Mouse (Mus musculus): ENCODE measurements around the gene Rp9. TPM values are rescaled to one million over a fixed set of nuclear protein-coding genes. Genes with fewer than 3 reads are reported as not detected.

Gene Rp9
- polyA plus RNA-seq, 1 experiment from 2014 or later: 42.2 TPM

- no peak for TF ChIP-seq EP300 (IDR thresholded peaks at IDR 0.05; ENCODE audit: low read depth)
- no peak for TF ChIP-seq CTCF (IDR thresholded peaks at IDR 0.05; ENCODE audit: low read depth)
- 67% methylated on average over 6 of the region's 6 CpGs for WGBS (ENCODE audit: insufficient replicate concordance)
These were observed 27.7 kb upstream of the Rp9 start for GRCm38 (mm10) chr9:22497021-22497767.

DNA sequence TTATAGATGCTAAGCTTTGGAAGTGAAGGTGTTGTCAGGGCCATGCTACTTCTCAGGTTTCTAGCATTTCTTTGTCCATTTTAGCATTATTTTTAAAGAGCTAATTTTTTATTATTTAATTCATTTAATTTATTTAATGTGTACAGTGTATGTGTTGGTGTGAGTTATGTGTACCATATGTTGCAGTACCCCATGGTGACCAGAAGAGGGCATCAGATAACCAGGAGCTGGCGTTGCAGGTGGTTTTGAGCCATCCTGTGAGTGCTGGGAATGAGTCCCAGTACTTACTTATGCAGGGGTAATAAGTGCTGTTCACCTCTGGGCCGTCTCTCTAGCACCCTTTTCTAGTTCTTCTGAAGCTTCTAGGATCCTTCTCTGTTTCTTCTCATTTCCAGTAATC lies 25.6 kb upstream of the Rp9 start:
- DNase-seq (no peak), ATAC-seq (no peak)
- Histone ChIP-seq H3K9ac (replicated peaks) (no peak overlapping the region), H3K27me3 (ENCODE audit: insufficient read depth, low read length) (no peaks in the 10 kb centered on the region), H3K27ac (ENCODE audit: low read depth) (no peak overlapping the region), H3K4me3 (ENCODE audit: low read depth, low read length) (no peak overlapping the region), H3K4me2 (ENCODE audit: low read depth, low read length) (no peak overlapping the region), H3K36me3 (replicated peaks; ENCODE audit: insufficient read depth, low read length) (no peaks in the 10 kb centered on the region; the same call in 1 of the 2 replicates), H3K4me1 (ENCODE audit: insufficient read depth) (no peaks in the 10 kb centered on the region), H3K9me3 (ENCODE audit: low read length) (no peaks in the 10 kb centered on the region)
- WGBS (ENCODE audit: insufficient replicate concordance): 81% methylated on average over 2 of the region's 2 CpGs
- TF ChIP-seq CTCF (IDR thresholded peaks at IDR 0.05; ENCODE audit: low read depth) (peak; percentile 49), EP300 (IDR thresholded peaks at IDR 0.05; ENCODE audit: low read depth) (no peak)

More at GRCm38 (mm10) chr9:22497021-22497767, 27.7 kb upstream of the Rp9 start:
- Histone ChIP-seq H3K27me3 (ENCODE audit: insufficient read depth, low read length) (no peaks in the 10 kb centered on the region), H3K27ac (ENCODE audit: low read depth) (no peak overlapping the region), H3K36me3 (replicated peaks; ENCODE audit: insufficient read depth, low read length) (no peaks in the 10 kb centered on the region), H3K4me1 (ENCODE audit: insufficient read depth) (no peaks in the 10 kb centered on the region), H3K9ac (replicated peaks) (no peak overlapping the region), H3K9me3 (ENCODE audit: low read length) (no peaks in the 10 kb centered on the region), H3K4me2 (ENCODE audit: low read depth, low read length) (no peak overlapping the region), H3K4me3 (ENCODE audit: low read depth, low read length) (no peak overlapping the region)
- ATAC-seq (no peak), DNase-seq (no peak)

GRCm38 (mm10) chr9:22494203-22494807 lies 24.8 kb upstream of the Rp9 start:
- no peak for DNase-seq
- H3K27ac ChIP-seq (ENCODE audit: low read depth): no peak overlapping the region
- WGBS (ENCODE audit: insufficient replicate concordance): 79% methylated on average over 9 of the region's 9 CpGs

DNA sequence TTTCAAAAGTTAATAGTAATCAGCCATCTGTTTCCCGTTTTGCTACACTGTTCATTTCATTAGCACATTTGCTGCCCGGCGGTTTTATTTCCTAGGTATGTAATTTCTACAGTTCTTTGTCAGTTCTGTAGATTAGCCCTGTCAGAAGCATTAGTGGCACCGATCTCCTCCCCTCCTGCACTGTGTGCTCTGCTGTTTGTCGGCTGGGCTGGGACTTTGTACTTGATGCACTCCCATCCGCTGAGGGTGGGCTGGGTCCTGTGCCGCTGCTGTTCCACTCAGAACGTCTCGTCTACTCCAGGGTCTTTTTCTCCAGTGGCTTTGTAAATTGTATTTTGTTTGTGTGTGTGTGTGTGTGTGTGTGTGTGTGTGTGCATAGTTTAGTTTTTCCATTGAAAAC lies 19.4 kb upstream of the Rp9 start:
- Histone ChIP-seq H3K36me3 (replicated peaks; ENCODE audit: insufficient read depth, low read length) (no peaks in the 10 kb centered on the region; the same call in 1 of the 2 replicates), H3K4me2 (ENCODE audit: low read depth, low read length) (no peak overlapping the region), H3K9me3 (ENCODE audit: low read length) (no peaks in the 10 kb centered on the region), H3K27me3 (ENCODE audit: insufficient read depth, low read length) (no peaks in the 10 kb centered on the region), H3K9ac (replicated peaks) (no peak overlapping the region), H3K27ac (ENCODE audit: low read depth) (no peak overlapping the region), H3K4me3 (ENCODE audit: low read depth, low read length) (no peak overlapping the region), H3K4me1 (ENCODE audit: insufficient read depth) (no peaks in the 10 kb centered on the region; the same call in 1 of the 2 replicates)
- 61% methylated on average over 9 of the region's 9 CpGs for WGBS (ENCODE audit: insufficient replicate concordance)
- DNase-seq: no peak
- TF ChIP-seq CTCF (IDR thresholded peaks at IDR 0.05; ENCODE audit: low read depth) (no peak), EP300 (IDR thresholded peaks at IDR 0.05; ENCODE audit: low read depth) (no peak)
- ATAC-seq: no peak

More at GRCm38 (mm10) chr9:22494203-22494807, 24.8 kb upstream of the Rp9 start:
- Histone ChIP-seq H3K4me2 (ENCODE audit: low read depth, low read length) (no peak overlapping the region), H3K36me3 (replicated peaks; ENCODE audit: insufficient read depth, low read length) (no peaks in the 10 kb centered on the region; the same call in 1 of the 2 replicates), H3K4me1 (ENCODE audit: insufficient read depth) (no peaks in the 10 kb centered on the region), H3K27me3 (ENCODE audit: insufficient read depth, low read length) (no peaks in the 10 kb centered on the region), H3K9me3 (ENCODE audit: low read length) (no peaks in the 10 kb centered on the region), H3K4me3 (ENCODE audit: low read depth, low read length) (no peak overlapping the region), H3K9ac (replicated peaks) (no peak overlapping the region)
- TF ChIP-seq EP300 (IDR thresholded peaks at IDR 0.05; ENCODE audit: low read depth): no peak
- TF ChIP-seq CTCF (IDR thresholded peaks at IDR 0.05; ENCODE audit: low read depth): peak; percentile 28
- ATAC-seq: no peak

DNA sequence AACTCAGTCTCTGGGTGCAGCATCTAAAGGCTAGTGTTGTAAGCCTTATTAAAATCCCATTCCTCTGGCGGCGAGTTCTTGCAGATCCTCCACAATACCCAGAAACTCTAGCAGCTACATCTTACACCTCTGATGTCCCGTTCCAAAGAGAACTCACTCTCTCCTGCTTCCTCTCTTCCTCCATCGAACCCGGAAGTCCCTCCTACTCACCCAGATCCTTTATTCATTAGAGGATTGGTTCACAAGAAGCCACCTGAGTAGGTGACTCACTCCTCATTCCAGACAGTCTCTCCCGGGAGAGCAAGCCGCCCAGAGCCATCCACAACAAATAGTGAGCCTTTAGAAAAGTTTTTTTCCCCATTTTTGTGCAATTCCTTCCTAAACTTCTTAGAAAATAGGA lies 16.7 kb upstream of the Rp9 start:
- Histone ChIP-seq H3K4me1 (ENCODE audit: insufficient read depth) (no peaks in the 10 kb centered on the region; the same call in 1 of the 2 replicates), H3K27me3 (ENCODE audit: insufficient read depth, low read length) (no peaks in the 10 kb centered on the region), H3K27ac (ENCODE audit: low read depth) (no peak overlapping the region), H3K4me2 (ENCODE audit: low read depth, low read length) (no peak overlapping the region), H3K9me3 (ENCODE audit: low read length) (no peaks in the 10 kb centered on the region), H3K36me3 (replicated peaks; ENCODE audit: insufficient read depth, low read length) (no peaks in the 10 kb centered on the region), H3K9ac (replicated peaks) (no peak overlapping the region), H3K4me3 (ENCODE audit: low read depth, low read length) (no peak overlapping the region)
- DNase-seq (no peak), ATAC-seq (no peak)
- 84% methylated on average over 7 of the region's 7 CpGs for WGBS (ENCODE audit: insufficient replicate concordance)
- TF ChIP-seq EP300 (IDR thresholded peaks at IDR 0.05; ENCODE audit: low read depth) (no peak), CTCF (IDR thresholded peaks at IDR 0.05; ENCODE audit: low read depth) (no peak)

- H3K9ac ChIP-seq (replicated peaks): no peak overlapping the region
- H3K27ac ChIP-seq (ENCODE audit: low read depth): no peak overlapping the region
- DNase-seq: no peak
- ATAC-seq: no peak
- 67% methylated on average over 12 of the region's 12 CpGs for WGBS (ENCODE audit: insufficient replicate concordance)
- H3K4me3 ChIP-seq (ENCODE audit: low read depth, low read length): no peak overlapping the region
- no peaks in the 10 kb centered on the region; the same call in 1 of the 2 replicates for H3K4me1 ChIP-seq (ENCODE audit: insufficient read depth)
- TF ChIP-seq EP300 (IDR thresholded peaks at IDR 0.05; ENCODE audit: low read depth): no peak
- no peak for TF ChIP-seq CTCF (IDR thresholded peaks at IDR 0.05; ENCODE audit: low read depth)
- no peaks in the 10 kb centered on the region for H3K27me3 ChIP-seq (ENCODE audit: insufficient read depth, low read length)
- H3K9me3 ChIP-seq (ENCODE audit: low read length): no peaks in the 10 kb centered on the region
- H3K4me2 ChIP-seq (ENCODE audit: low read depth, low read length): no peak overlapping the region
- H3K36me3 ChIP-seq (replicated peaks; ENCODE audit: insufficient read depth, low read length): no peaks in the 10 kb centered on the region
These were observed 15.2 kb upstream of the Rp9 start for GRCm38 (mm10) chr9:22484562-22485308.
